Mouse (Mus musculus): ENCODE measurements around the gene Reps1. TPM values are rescaled to one million over a fixed set of nuclear protein-coding genes. Genes with fewer than 3 reads are reported as not detected.

Gene Reps1
- total and polyA plus RNA-seq, 2 experiments from 2014 or later: 13.3 to 64.3 TPM

DNA sequence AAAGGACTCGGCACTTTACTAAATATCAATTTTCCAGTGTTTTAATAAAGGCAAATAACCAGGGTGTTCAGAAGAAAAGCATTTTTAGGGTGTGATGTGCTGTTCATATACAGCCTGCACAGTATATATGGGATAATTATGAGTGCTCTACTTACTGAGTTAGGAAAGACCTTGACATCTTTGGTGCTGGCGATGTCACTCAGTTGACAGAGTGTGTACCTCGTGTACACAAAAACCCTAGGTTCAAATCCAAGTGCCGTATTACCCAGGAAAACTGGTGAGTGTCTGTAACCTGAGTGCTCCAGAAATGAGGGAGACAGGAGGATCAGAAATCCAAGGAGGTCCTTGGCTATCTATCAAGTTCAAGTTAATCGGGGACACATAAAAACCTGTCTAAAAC, 84.0 kb downstream of the Reps1 start:
- Histone ChIP-seq H3K27ac (ENCODE audit: low read depth, low read length) (no peak overlapping the region), H3K9ac (no peak overlapping the region), H3K36me3 (ENCODE audit: insufficient read depth) (no peaks in the 10 kb centered on the region), H3K4me1 (ENCODE audit: insufficient read depth) (no peaks in the 10 kb centered on the region), H3K4me2 (ENCODE audit: low read depth) (peak overlapping the region; percentile 27), H3K4me3 (ENCODE audit: low read depth, low read length) (peak overlapping the region; percentile 26; the same call in 1 of the 2 replicates), H3K9me3 (ENCODE audit: low read length) (no peaks in the 10 kb centered on the region), H3K27me3 (ENCODE audit: insufficient read depth, low read length) (no peaks in the 10 kb centered on the region)
- TF ChIP-seq CTCF (IDR thresholded peaks at IDR 0.05; ENCODE audit: low read depth): no peak
- no peak for ATAC-seq
- no peak for DNase-seq
- 77% methylated on average over 5 of the region's 5 CpGs for WGBS

DNA sequence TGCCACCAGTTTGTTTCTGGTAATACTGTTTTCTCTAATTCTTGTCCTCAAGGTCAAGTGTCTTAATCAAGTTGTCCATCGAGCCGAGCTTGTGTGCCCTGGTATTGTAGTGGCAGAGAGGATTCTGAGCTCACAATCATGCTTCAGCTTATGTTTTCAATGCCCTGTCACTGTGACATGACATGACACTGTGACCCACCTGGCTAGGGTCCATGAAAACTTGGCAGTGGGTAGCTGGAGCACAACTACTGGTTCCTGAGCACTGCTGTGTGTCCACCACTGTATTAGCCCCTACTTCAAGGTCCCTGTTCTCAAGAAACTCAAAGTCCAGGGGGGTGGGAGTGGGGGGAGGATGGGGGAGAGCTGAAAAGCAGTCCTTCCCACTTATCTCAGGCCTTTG, 85.7 kb downstream of the Reps1 start:
- H3K36me3 ChIP-seq (ENCODE audit: insufficient read depth): no peaks in the 10 kb centered on the region
- H3K9me3 ChIP-seq (ENCODE audit: low read length): no peaks in the 10 kb centered on the region
- 72% methylated on average over 2 of the region's 2 CpGs for WGBS
- H3K4me3 ChIP-seq (ENCODE audit: low read depth, low read length): no peak overlapping the region
- H3K27ac ChIP-seq (ENCODE audit: low read depth, low read length): no peak overlapping the region
- H3K4me1 ChIP-seq (ENCODE audit: insufficient read depth): no peaks in the 10 kb centered on the region
- TF ChIP-seq CTCF (IDR thresholded peaks at IDR 0.05; ENCODE audit: low read depth): no peak
- no peak for ATAC-seq
- no peak overlapping the region for H3K4me2 ChIP-seq (ENCODE audit: low read depth)
- no peak overlapping the region for H3K9ac ChIP-seq
- H3K27me3 ChIP-seq (ENCODE audit: insufficient read depth, low read length): no peaks in the 10 kb centered on the region
- DNase-seq: no peak

DNA sequence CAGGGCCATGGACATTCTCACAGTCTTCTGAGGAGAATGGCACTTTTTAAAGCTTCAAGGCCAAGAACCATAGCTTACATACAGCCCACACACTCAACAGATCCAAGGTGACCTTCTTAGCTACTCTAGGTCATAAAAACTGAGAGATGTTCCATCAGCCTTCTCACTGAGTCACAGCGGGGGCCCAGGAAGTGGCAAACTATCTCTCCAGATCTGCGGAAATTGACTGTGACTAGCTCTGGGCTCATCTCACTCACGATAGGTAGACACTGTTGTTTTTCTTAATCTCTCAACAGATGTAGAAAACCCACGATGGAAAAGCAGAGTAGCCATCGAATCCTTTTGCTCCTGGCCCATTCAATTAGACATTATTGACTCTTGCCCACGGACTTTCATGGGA, 86.6 kb downstream of the Reps1 start:
- Histone ChIP-seq H3K9me3 (ENCODE audit: low read length) (no peaks in the 10 kb centered on the region), H3K4me3 (ENCODE audit: low read depth, low read length) (no peak overlapping the region), H3K4me1 (ENCODE audit: insufficient read depth) (no peaks in the 10 kb centered on the region), H3K27ac (ENCODE audit: low read depth, low read length) (no peak overlapping the region), H3K27me3 (ENCODE audit: insufficient read depth, low read length) (no peaks in the 10 kb centered on the region), H3K4me2 (ENCODE audit: low read depth) (no peak overlapping the region), H3K36me3 (ENCODE audit: insufficient read depth) (no peaks in the 10 kb centered on the region), H3K9ac (no peak overlapping the region)
- WGBS: 87% methylated on average over 6 of the region's 6 CpGs
- TF ChIP-seq CTCF (IDR thresholded peaks at IDR 0.05; ENCODE audit: low read depth): no peak
- no peak for DNase-seq
- ATAC-seq: no peak

DNA sequence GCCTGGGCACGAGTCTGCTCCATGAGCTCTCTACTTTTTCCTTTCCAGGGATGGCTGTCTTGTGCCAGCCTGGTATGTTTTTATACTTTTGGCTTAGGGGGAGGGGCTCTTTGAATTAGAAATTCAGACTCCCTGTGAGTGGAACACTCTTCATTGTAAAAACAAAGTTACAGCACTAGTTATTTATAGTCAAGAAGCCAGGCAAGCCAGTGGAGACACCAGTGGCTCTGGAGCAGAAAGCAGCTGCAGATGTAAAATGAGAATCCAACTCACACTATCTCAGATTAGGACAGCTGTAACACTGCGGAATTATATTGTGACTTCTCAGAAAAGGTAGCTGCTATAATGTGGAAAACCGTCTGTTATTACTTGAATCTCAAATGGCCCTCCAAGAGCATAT, 91.6 kb downstream of the Reps1 start:
- H3K9me3 ChIP-seq (ENCODE audit: low read length): no peaks in the 10 kb centered on the region
- no peak overlapping the region for H3K4me3 ChIP-seq (ENCODE audit: low read depth, low read length)
- H3K4me1 ChIP-seq (ENCODE audit: insufficient read depth): no peaks in the 10 kb centered on the region
- H3K27me3 ChIP-seq (ENCODE audit: insufficient read depth, low read length): no peaks in the 10 kb centered on the region
- 79% methylated on average over 3 of the region's 3 CpGs for WGBS
- no peak for DNase-seq
- no peak overlapping the region for H3K9ac ChIP-seq
- no peak overlapping the region for H3K4me2 ChIP-seq (ENCODE audit: low read depth)
- no peak for TF ChIP-seq CTCF (IDR thresholded peaks at IDR 0.05; ENCODE audit: low read depth)
- ATAC-seq: no peak
- no peak overlapping the region for H3K27ac ChIP-seq (ENCODE audit: low read depth, low read length)
- no peaks in the 10 kb centered on the region for H3K36me3 ChIP-seq (ENCODE audit: insufficient read depth)

DNA sequence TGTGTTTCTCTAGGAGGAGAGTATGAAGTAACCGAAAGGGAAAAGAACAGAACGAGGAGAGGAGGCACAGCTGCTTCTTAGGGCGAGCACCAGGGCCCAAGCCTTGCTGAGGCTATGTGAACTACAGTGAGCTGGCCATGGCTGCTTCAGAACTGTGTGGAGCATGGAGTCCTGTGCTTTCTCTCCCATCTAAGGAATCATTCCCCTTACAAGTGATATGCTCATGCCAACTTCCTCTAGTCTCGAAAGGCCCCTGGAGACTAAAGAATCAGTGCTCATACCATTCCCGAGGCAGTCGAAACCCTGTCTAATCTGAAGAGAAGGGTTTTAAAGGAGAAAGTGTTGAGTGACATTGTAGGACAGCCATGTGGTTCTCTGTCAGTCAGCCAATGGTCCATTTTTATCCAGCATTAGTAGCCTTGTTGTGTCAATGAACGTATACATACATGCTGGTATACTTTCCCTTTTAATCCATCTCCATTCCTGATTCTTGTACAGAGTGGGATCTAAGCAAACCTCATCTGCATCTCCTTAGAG, 106.8 kb downstream of the Reps1 start:
- no peak for DNase-seq

More for the DNA sequence above, 106.8 kb downstream of the Reps1 start:
- ATAC-seq: no peak
- Histone ChIP-seq H3K9ac (no peak overlapping the region), H3K27ac (ENCODE audit: low read depth, low read length) (no peak overlapping the region), H3K4me3 (ENCODE audit: low read depth, low read length) (no peak overlapping the region), H3K27me3 (ENCODE audit: insufficient read depth, low read length) (no peaks in the 10 kb centered on the region), H3K36me3 (ENCODE audit: insufficient read depth) (no peaks in the 10 kb centered on the region), H3K4me2 (ENCODE audit: low read depth) (no peak overlapping the region), H3K4me1 (ENCODE audit: insufficient read depth) (no peaks in the 10 kb centered on the region), H3K9me3 (ENCODE audit: low read length) (no peaks in the 10 kb centered on the region)
- no peak for TF ChIP-seq CTCF (IDR thresholded peaks at IDR 0.05; ENCODE audit: low read depth)
- WGBS: 81% methylated on average over 7 of the region's 7 CpGs

Other genes with a start within 250 kb of the Reps1 start
- gene Heca, start 107.8 kb upstream of the Reps1 start, total RNA-seq (2014; rRNA removed): 41.2 and 43.5 TPM in 2 replicates
- gene Heca, start 107.8 kb upstream of the Reps1 start, polyA plus RNA-seq (2015; fragmentation: Nextera tagmentation; extraction: Ambion mirVana): 4.2 and 4.7 TPM in 2 replicates
- gene Abracl, start 32.6 kb upstream of the Reps1 start, total RNA-seq (2014; rRNA removed): 39.1 and 95.3 TPM in 2 replicates
- 71.2 and 132 TPM in 2 replicates for gene Abracl, start 32.6 kb upstream of the Reps1 start, polyA plus RNA-seq (2015; fragmentation: Nextera tagmentation; extraction: Ambion mirVana)
- 0.23 TPM in 1 of 2 replicates, not detected in the other for gene Ect2l, start 155.0 kb downstream of the Reps1 start, total RNA-seq (2014; rRNA removed)
- gene Ect2l, start 155.0 kb downstream of the Reps1 start, polyA plus RNA-seq (2015; fragmentation: Nextera tagmentation; extraction: Ambion mirVana): 0.24 and 0.58 TPM in 2 replicates
- gene Ccdc28a, start 179.1 kb downstream of the Reps1 start, total RNA-seq (2014; rRNA removed): 5.1 and 6.2 TPM in 2 replicates
- gene Ccdc28a, start 179.1 kb downstream of the Reps1 start, polyA plus RNA-seq (2015; fragmentation: Nextera tagmentation; extraction: Ambion mirVana): 7.0 and 8.6 TPM in 2 replicates